Mouse (Mus musculus) embryonic facial prominence, embryonic 14.5 days (tissue): ENCODE measurements around the gene Sdc4. TPM values are rescaled to one million over a fixed set of nuclear protein-coding genes. Genes with fewer than 3 reads are reported as not detected.

Source experiments
- ATAC-seq: fragments of 200-750 bp; cut with Nextera tagmentation; 2 replicates; pipeline ENCODE4 v1.8.0; 2017; ENCODE audit warnings: low read depth, moderate number of reproducible peaks, moderate TSS enrichment
- DNase-seq: peaks from one replicate; pipeline ENCODE4 v3.0.0-alpha.2; 2015; ENCODE audit warnings: low spot score
- H3K27ac ChIP-seq: fragments of 300-500 bp; sonication (generic); replicated peaks from 2 replicates; pipeline ENCODE4 v1.5.1; 2014; ENCODE audit warnings: low read depth, mild to moderate bottlenecking, low read length, moderate library complexity
- H3K27me3 ChIP-seq: fragments of 300-500 bp; sonication (generic); replicated peaks from 2 replicates; pipeline ENCODE4 v1.6.1; 2014; ENCODE audit warnings: low read length; ENCODE audit not compliant: control insufficient read depth, insufficient read depth
- H3K36me3 ChIP-seq: fragments of 300-500 bp; sonication (generic); 2 replicates; pipeline ENCODE4 v1.6.1; 2014; ENCODE audit warnings: low read length, mixed read lengths; ENCODE audit not compliant: control insufficient read depth, insufficient read depth
- H3K4me1 ChIP-seq: fragments of 300-500 bp; sonication (generic); 2 replicates; pipeline ENCODE4 v1.6.1; 2014; ENCODE audit warnings: antibody characterized with exemption, low read length; ENCODE audit not compliant: control insufficient read depth, insufficient read depth
- H3K4me2 ChIP-seq: fragments of 300-500 bp; sonication (generic); 2 replicates; pipeline ENCODE4 v1.6.1; 2014; ENCODE audit warnings: low read depth, mild to moderate bottlenecking, low read length, moderate library complexity, mixed read lengths
- H3K4me3 ChIP-seq: fragments of 300-500 bp; sonication (generic); 2 replicates; pipeline ENCODE4 v1.5.1; 2014; ENCODE audit warnings: low read depth, mild to moderate bottlenecking, low read length
- H3K9ac ChIP-seq: fragments of 300-500 bp; sonication (generic); 2 replicates; pipeline ENCODE4 v1.6.1; 2014; ENCODE audit warnings: low read depth, mild to moderate bottlenecking, low read length, moderate library complexity, mixed read lengths
- H3K9me3 ChIP-seq: fragments of 300-500 bp; sonication (generic); 2 replicates; pipeline ENCODE4 v1.6.1; 2016; ENCODE audit warnings: low read length; ENCODE audit not compliant: control insufficient read depth
- WGBS: fragments of 180-500 bp; shearing (Covaris S2); extraction: QIAGEN DNeasy Blood & Tissue Kit; methylation state at CpG from one replicate; pipeline ENCODE4 v1.1.7; 2014; 5-methylcytosine and 5-hydroxymethylcytosine counted together
- polyA plus RNA-seq: library from polyadenylated mRNA; unstranded; fragments of >200 nt; fragmentation: Nextera tagmentation; extraction: Ambion mirVana; gene quantifications from 2 replicates; pipeline ENCODE4 v1.2.1, GENCODE M21; 2014

The Sdc4 gene
- polyA plus RNA-seq, 1 experiment from 2014 or later, result 57.1 TPM

DNA sequence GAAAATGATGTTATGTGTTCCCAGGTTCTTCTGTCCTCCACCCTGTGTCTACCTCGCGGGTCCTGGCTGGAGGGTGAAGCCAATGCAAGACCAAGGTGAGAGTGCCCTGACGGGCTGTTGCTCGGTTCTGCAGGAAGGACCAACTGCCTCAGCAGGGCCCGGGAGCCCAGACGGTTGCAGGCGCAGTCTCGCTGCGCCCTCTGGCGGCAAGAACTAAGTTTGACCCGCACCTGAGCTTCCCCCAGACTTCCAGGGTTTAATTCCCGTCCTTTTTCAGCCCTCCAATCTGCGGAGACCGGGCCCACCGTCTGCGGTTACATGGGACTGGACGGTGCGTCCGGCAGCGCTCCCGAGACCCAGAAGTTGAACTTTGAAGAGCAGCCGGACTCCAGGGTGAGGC, 36.0 kb downstream of the Sdc4 start:
- ATAC-seq, result 0 out of 2 replicates have a peak, but pooled peaks have one; percentile 10
- Histone ChIP-seq H3K4me3 (no peak overlapping the region), H3K4me2 (0 out of 2 replicates have a peak overlapping the region, but pooled peaks have one; percentile 5), H3K27me3 (peaks cover 80% of the 10 kb centered on the region), H3K27ac (no peak overlapping the region), H3K9ac (no peak overlapping the region; the same call in 1 of the 2 replicates), H3K4me1 (peaks cover 5% of the 10 kb centered on the region; the same call in 1 of the 2 replicates), H3K36me3 (no peaks in the 10 kb centered on the region), H3K9me3 (no peaks in the 10 kb centered on the region)
- WGBS, result 2% methylated on average over 22 of the region's 22 CpGs
- DNase-seq, result peak; percentile 72

DNA sequence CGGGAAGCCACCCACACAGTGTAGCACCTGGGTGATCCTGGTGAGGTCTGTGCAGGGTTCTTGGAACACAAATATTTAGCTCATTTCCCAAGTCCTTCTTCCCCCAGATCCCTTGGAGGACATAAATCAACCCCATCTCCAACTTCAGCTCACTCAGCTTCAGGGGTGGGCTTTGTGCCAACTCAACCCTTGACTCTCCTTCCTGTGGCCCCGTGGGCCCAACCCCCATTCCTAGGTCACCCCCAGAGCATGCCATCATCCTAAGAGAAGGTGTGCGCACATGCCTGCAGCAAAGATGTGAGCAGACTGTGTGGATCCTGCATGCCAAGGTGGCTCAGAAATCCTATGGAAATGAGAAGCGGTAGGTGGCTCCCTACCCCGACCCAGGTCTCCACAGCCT, 38.2 kb downstream of the Sdc4 start:
- ATAC-seq (no peak), DNase-seq (no peak)
- H3K27me3 ChIP-seq, result peaks cover 99% of the 10 kb centered on the region
- H3K27ac ChIP-seq, result no peak overlapping the region
- H3K4me3 ChIP-seq, result no peak overlapping the region
- H3K36me3 ChIP-seq, result no peaks in the 10 kb centered on the region
- H3K9me3 ChIP-seq, result no peaks in the 10 kb centered on the region
- H3K4me1 ChIP-seq, result peaks cover 10% of the 10 kb centered on the region
- 37% methylated on average over 5 of the region's 5 CpGs for WGBS
- H3K4me2 ChIP-seq, result peak overlapping the region; percentile 1; the same call in 1 of the 2 replicates
- H3K9ac ChIP-seq, result no peak overlapping the region

DNA sequence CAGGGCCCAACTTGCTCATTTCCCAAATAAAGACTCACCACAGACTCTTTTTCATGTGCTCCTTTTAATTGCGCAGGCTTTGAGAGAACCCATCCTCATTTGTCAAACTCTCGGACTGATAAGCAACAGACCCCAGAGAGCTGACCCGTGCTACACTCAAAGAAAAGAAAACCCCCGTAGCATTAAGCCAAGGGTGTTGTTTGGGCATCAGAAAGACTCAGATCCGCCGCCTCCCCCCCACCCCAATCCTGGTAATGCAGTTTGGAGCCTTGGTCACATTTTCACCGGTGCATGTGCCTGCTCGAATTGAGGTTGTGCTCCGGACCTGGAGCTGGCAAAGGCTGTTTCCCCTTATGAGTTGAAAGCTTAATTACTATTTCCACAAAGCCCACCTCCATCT, 38.6 kb downstream of the Sdc4 start, which contains the start of gene Matn4:
TSS of gene Matn4 (minus strand) at position 101 of the 400 bp plus-strand sequence.
- DNase-seq (no peak), ATAC-seq (no peak)
- H3K27me3 ChIP-seq, result peaks cover 99% of the 10 kb centered on the region
- H3K36me3 ChIP-seq, result no peaks in the 10 kb centered on the region
- peaks cover 14% of the 10 kb centered on the region for H3K4me1 ChIP-seq
- H3K9ac ChIP-seq, result peak within 1 kb of the TSS; percentile 55
- peak within 1 kb of the TSS; percentile 72 for H3K4me2 ChIP-seq
- WGBS, result 11% methylated on average over 9 of the region's 9 CpGs
- H3K4me3 ChIP-seq, result peak within 1 kb of the TSS; percentile 45
- H3K27ac ChIP-seq, result peak within 1 kb of the TSS; percentile 70
- H3K9me3 ChIP-seq, result no peaks in the 10 kb centered on the region

DNA sequence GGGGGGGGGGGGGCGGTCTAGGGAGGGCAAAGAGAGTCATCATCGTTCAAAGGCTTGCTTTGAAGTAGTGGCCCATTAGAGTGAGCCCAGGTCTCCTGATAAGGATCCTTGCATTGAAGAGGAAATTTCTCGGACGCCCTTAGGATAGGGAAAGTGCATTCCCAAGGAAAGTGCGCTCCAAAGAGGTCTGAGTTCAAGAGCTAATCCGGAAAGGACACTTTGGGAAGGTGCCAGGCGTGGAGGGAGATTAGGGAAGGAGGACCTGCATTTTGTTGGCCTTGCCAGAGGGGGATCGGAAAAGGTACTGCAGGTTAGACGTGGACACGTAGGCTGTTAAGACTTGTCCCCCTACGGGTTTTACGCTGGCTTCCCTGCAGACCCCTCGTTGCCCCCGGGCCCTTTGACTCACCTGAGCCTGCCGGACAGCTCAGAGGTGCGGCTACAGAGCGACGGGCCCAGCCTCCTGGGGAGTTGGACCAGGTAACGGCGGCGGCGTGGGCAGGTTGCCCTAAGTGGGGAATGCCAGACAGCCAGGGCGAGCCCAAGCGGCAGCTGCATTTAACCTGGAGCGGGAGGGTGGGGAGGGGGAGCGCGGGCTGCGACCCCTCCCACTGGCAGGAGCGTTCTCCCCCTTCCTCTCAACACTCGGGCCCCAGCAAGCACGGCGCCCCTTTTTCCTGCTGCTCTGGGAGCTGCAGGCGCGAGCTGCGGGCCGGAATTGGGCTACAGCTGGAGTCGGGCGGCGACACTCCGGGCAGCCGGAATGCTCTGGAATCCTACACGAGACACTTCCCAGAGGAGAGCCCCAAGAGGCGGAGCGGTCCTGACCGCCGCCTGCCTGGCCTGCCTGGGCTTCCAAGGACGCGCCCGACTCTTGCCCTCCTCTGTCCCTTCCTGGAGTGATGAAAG, 39.4 kb downstream of the Sdc4 start:
- Histone ChIP-seq H3K27me3 (peaks cover 99% of the 10 kb centered on the region), H3K4me2 (peak overlapping the region; percentile 72), H3K4me3 (peak overlapping the region; percentile 45), H3K27ac (peak overlapping the region; percentile 70), H3K9me3 (no peaks in the 10 kb centered on the region), H3K4me1 (peaks cover 14% of the 10 kb centered on the region), H3K9ac (peak overlapping the region; percentile 55), H3K36me3 (no peaks in the 10 kb centered on the region)
- ATAC-seq, result no peak
- 1% methylated on average over 36 of the region's 49 CpGs for WGBS
- DNase-seq, result peak; percentile 55

DNA sequence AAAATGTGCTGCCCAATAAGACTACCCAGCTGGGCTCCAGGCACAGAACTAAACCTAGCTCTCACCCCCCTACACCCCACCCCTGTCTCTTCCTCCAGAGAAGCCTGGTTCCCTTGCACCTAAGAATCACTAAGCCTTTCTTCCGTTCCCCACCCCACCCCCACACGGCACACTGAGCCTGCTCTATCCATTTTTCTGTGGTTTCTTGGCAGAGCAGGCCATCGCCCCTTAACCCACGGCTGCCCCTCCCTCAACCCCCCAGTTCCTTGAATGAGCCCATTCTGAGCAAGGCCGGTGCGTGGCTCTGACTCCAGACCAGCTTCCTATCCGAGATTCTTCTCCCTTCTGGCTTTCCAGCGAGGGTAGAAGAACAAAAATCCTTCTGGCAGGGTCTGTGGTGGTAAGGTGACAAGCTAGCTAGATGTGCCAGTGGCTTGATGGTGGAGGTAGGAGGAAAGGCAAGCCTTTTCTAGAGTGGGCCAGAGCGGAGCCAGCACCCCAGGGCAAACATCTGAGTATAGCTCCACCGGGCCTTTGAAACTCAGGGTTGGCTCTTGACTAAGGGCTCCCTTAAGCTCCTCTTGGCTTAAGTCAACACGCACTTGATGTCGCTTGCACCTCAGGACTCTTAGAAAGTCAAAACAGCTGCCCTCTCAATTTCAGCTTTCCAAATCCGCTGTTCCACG, 40.1 kb downstream of the Sdc4 start:
- WGBS, result 8% methylated on average over 13 of the region's 14 CpGs
- Histone ChIP-seq H3K36me3 (0 out of 2 replicates have a peak, but pooled peaks cover 4% of the 10 kb centered on the region), H3K9me3 (no peaks in the 10 kb centered on the region), H3K27ac (peak overlapping the region; percentile 70), H3K9ac (peak overlapping the region; percentile 55), H3K4me1 (peaks cover 14% of the 10 kb centered on the region), H3K4me3 (peak overlapping the region; percentile 45), H3K4me2 (peak overlapping the region; percentile 72), H3K27me3 (peaks cover 98% of the 10 kb centered on the region)
- DNase-seq, result peak; percentile 34
- ATAC-seq, result peak; percentile 12; the same call in 1 of the 2 replicates

DNA sequence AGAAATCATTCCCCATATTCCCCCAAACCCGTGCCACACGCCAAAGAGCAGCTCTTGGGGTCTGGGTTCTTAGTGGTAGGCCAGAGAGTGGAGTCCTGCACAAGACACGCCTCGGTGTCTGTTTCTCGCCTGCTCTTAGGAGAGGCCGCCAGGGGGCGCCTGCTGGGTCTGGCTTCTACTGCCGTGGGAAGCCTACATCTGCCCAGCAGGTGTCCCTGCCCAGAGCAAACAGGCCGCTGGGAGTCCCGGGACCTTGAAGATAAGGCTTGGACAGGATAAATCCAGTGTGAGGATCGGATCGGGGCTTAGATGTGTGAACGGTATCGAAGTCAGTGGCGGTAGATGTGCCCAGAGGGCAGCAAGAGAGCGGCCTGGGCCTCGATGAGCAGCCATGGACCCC, 40.8 kb downstream of the Sdc4 start, which contains the start of gene Rbpjl:
TSS of gene Rbpjl (plus strand) at position 236 of the 400 bp plus-strand sequence.
- Histone ChIP-seq H3K27me3 (peaks cover 92% of the 10 kb centered on the region), H3K4me2 (peak within 1 kb of the TSS; percentile 72), H3K4me3 (peak within 1 kb of the TSS; percentile 45), H3K4me1 (peaks cover 14% of the 10 kb centered on the region), H3K36me3 (0 out of 2 replicates have a peak, but pooled peaks cover 4% of the 10 kb centered on the region), H3K9ac (peak within 1 kb of the TSS; percentile 55), H3K27ac (peak within 1 kb of the TSS; percentile 70), H3K9me3 (no peaks in the 10 kb centered on the region; the same call in 1 of the 2 replicates)
- peak; percentile 73 for ATAC-seq
- peak; percentile 81 for DNase-seq
- WGBS, result 2% methylated on average over 17 of the region's 17 CpGs

DNA sequence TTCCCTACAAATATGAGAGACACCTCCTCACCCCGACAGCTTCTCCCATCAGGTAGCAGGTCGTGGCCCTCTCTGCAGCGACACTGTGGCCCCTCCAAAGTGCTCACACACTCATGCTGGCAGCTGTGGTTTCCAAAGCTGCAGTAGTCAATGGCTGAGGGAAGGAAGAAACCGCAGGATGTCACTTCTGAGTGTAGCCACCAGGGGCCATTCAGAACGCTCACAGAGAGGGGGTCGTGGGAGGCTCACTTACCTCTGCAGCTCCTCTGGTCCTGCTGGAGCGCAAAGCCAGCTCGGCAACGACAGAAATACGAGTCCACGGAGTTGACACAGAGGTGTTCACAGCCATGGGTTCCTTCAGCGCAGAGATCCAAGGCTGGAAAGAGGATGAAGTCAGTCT, 46.8 kb downstream of the Sdc4 start:
- no peak overlapping the region for H3K4me3 ChIP-seq
- peaks cover 9% of the 10 kb centered on the region; the same call in 1 of the 2 replicates for H3K4me1 ChIP-seq
- ATAC-seq (no peak), DNase-seq (no peak)
- peaks cover 33% of the 10 kb centered on the region for H3K27me3 ChIP-seq
- 68% methylated on average over 12 of the region's 12 CpGs for WGBS
- H3K4me2 ChIP-seq, result no peak overlapping the region
- H3K27ac ChIP-seq, result no peak overlapping the region
- H3K9ac ChIP-seq, result no peak overlapping the region
- peaks cover 5% of the 10 kb centered on the region; the same call in 1 of the 2 replicates for H3K9me3 ChIP-seq
- H3K36me3 ChIP-seq, result 0 out of 2 replicates have a peak, but pooled peaks cover 4% of the 10 kb centered on the region

DNA sequence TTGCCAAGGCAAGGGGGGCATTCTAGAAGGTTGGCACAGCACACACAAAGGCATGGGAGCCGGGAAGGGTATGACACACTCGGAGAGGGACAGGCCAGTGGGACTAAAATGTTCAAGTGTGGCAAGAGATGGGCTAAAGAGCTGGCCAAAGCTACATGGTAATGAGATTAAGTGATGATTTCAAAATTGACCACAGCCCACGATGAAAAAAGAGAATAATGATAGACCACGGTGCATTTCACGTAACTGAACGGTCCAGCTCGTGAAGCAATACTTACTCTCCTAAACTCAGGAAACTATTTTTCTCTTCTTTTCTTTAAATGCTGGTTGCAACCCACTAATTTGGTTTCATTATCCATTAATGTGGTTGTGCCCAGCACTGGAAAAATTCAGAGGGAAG, 47.6 kb downstream of the Sdc4 start:
- Histone ChIP-seq H3K27me3 (peaks cover 24% of the 10 kb centered on the region), H3K4me2 (no peak overlapping the region), H3K36me3 (0 out of 2 replicates have a peak, but pooled peaks cover 4% of the 10 kb centered on the region), H3K9ac (no peak overlapping the region), H3K9me3 (peaks cover 5% of the 10 kb centered on the region; the same call in 1 of the 2 replicates), H3K4me3 (no peak overlapping the region), H3K27ac (no peak overlapping the region), H3K4me1 (peaks cover 9% of the 10 kb centered on the region; the same call in 1 of the 2 replicates)
- no peak for DNase-seq
- WGBS, result 83% methylated on average over 7 of the region's 7 CpGs
- no peak for ATAC-seq
